Mouse (Mus musculus) retina, adult 2 months (tissue): ENCODE measurements around the gene Milr1.
"Not testable (repeated sequence)": the region's sequence is repeated elsewhere in the genome, so short reads cannot be mapped to it uniquely, and the experiment has no call there.

ENCODE experiments used
- DNase-seq: peaks from one replicate; pipeline ENCODE4 v3.0.0-alpha.2; 2012; ENCODE audit warnings: low read depth, low spot score

Milr1 gene

GRCm38 (mm10) chr11:106807442-106807841 lies 56.4 kb downstream of the Milr1 start:
- DNase-seq, result not testable (repeated sequence)

- DNase-seq, result no peak
Measured at GRCm38 (mm10) chr11:106812410-106813136, 61.5 kb downstream of the Milr1 start.

DNA sequence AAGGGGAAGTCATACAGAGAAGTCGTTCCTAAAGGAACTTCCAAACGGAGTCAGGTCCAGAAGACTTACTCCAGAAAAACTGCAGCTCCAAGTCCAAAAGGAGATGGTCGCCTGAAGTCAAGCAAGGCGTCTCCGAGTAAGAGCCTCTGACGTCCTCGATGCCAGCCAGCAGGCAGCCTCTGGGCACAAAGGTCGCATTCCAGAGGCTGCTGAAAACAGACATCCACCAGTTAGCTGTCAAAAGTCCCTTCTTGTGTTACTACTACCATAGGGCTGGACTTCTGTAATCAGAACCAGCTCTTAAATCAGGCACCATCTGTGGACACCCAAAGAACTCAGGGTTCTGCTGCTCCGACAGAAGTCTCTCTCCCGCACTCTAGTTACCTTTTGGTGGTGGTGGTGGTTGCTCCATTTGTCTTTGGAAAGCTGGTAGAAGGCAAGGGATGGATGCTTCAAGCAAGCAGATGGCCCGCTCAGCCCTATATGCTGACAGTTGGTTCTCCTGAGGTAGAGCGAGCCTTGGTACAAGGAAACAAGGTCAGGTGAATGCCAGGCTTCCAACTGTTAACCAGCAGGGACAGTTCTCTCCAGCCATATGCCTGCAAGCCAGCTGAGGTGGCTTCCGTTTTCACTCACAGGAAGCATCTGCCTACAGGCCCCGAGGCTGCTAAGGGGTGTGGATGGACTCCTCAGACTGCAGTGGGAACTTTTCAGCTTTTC lies 63.7 kb downstream of the Milr1 start:
- DNase-seq, result no peak

DNA sequence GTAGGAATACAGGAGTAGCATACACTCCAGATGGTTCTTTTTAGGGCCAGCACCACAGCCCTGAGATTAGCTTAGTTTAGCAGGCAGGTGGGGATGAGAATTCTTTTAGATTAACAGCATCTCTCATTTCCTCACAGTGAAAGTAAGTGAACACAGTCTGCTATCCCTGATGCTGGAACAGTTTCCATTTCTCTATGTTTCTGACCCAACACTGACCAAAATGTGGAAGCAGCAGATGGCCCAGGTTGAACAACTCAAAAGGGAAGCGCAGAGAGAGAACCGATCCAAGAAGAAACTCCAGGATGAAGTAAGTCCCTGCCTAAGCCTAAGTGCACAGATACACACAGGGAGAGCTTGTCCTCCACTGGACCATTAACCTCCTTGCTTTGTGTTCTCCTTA lies 64.3 kb downstream of the Milr1 start:
- DNase-seq, result no peak

- no peak for DNase-seq
Measured at GRCm38 (mm10) chr11:106815761-106816160, 64.7 kb downstream of the Milr1 start.

GRCm38 (mm10) chr11:106816316-106816715 lies 65.3 kb downstream of the Milr1 start:
- no peak for DNase-seq

GRCm38 (mm10) chr11:106817156-106817555 lies 66.1 kb downstream of the Milr1 start:
- DNase-seq, result no peak

GRCm38 (mm10) chr11:106817808-106818207 lies 66.8 kb downstream of the Milr1 start:
- no peak for DNase-seq

DNA sequence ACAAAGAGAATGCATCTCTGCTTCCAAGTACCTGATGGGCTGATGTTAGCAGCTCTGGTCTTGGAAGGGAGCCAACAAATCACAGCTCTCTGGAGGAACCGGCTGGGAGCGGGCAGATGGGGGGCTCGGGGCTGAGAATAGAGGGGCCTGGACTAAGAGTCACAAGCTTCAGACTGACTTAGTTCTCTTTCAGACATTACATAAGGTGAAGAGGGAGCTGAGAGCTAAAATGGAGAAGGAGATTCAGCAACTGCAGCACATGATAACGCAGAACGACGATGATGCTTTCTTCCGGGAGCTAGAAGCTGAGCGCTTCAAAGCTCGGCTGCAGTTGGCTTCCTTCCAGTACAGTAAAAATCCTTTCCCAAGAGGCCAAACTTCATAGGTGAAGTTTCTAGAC lies 67.3 kb downstream of the Milr1 start:
- DNase-seq, result no peak
